Mouse (Mus musculus): Measurements from ENCODE around the gene Pid1.

DNA sequence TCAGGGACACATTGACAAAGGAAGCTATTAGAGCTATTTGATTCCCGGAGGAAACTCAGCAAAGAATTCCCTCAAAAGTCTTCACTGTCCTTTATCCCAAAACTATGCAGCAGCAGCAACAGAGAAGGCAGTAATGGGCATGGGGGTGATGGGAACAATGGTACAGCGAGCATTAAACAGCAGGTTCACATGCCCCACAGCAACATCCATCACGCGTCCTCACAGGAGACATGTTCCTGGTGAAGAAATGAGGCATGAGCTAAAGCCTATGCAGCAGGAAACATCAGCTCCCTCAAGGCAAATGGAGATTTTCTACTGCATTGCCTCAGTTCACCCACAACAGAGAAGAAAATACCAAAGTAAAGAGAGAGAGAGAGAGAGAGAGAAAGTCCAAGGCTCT, 231.5 kb downstream of the Pid1 start:
- TF ChIP-seq POLR2A (IDR thresholded peaks at IDR 0.05; ENCODE audit: insufficient read depth, low read length) (no peak), CTCF (IDR thresholded peaks at IDR 0.05; ENCODE audit: low read depth, low read length) (no peak), EP300 (IDR thresholded peaks at IDR 0.05; ENCODE audit: insufficient read depth, low read depth, low read length) (no peak)
